Mouse (Mus musculus) embryonic fibroblast, embryonic 13.5 days (primary cell): ENCODE measurements at regions not wholly inside any gene's neighbourhood (a gene's known extent, or its start where the extent isn't known, plus 50 kb on each side); places are given as distances from the start of the nearest gene placed in this dataset.

Experiments used
- CTCF ChIP-seq: IDR thresholded peaks from 2 replicates; pipeline ENCODE4 v1.5.1; 2011; ENCODE audit warnings: mild to moderate bottlenecking, control low read depth, low read length, moderate library complexity, borderline replicate concordance; ENCODE audit not compliant: insufficient read depth
- POLR2A ChIP-seq: IDR thresholded peaks from 2 replicates; pipeline ENCODE4 v1.6.1; 2011; ENCODE audit warnings: low read depth, mild to moderate bottlenecking, control low read depth, low read length, moderate library complexity

DNA sequence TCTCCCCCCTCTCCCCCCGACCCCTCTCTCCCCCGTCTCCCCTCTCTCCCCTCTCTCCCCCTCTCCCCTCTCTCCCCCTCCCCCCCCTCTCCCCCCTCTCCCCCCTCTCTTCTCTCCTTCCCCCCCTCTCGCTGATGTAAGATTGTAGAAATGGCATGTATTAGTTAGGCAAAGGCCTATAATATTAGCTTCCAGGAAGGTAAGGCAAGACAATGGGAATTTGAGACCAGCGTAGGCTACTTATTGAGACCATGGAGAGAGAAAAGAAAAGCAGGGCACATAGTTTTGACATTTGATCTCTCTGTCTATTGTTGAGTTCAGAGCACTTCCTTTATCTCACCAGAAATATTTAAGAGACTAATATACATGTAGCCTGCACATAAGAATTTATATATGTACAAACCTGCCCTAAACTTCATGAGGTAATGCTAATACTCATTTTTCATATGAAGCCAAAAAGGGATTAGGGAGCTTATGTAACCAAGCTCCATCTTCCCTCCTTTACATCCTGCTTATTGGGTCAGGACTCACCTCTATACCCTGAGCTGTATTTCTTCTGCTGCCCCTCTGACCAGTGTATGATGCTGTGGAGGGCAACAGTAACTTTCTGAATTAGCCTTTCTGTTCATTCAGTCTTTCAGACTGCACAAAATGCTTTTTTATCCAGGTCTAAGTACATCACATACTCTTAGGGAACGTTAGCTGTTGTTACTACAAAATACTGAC lies 522.3 kb downstream of the Sema5a start:
- TF ChIP-seq POLR2A (no peak), CTCF (no peak)
